Mouse (Mus musculus) heart, embryonic 11.5 days (tissue): ENCODE data around the gene Urad. TPM values are rescaled to one million over a fixed set of nuclear protein-coding genes. Genes with fewer than 3 reads are reported as not detected.

Experiments used
- ATAC-seq: fragments of 200-750 bp; cut with Nextera tagmentation; replicated peaks from 2 replicates; pipeline ENCODE4 v1.8.0; 2017; ENCODE audit warnings: moderate library complexity; ENCODE audit not compliant: insufficient number of reproducible peaks, low FRiP score, low TSS enrichment
- H3K27ac ChIP-seq: fragments of 300-500 bp; sonication (generic); 2 replicates; pipeline ENCODE4 v1.5.1; 2014; ENCODE audit warnings: mild to moderate bottlenecking, low read depth, low read length
- H3K27me3 ChIP-seq: fragments of 300-500 bp; sonication (generic); 2 replicates; pipeline ENCODE4 v1.6.1; 2014; ENCODE audit warnings: mild to moderate bottlenecking, low read length, mixed read lengths; ENCODE audit not compliant: control insufficient read depth, insufficient read depth
- H3K36me3 ChIP-seq: fragments of 300-500 bp; sonication (generic); 2 replicates; pipeline ENCODE4 v1.6.1; 2014; ENCODE audit warnings: mild to moderate bottlenecking, low read length, moderate library complexity, mixed read lengths; ENCODE audit not compliant: control insufficient read depth, insufficient read depth
- H3K4me1 ChIP-seq: fragments of 300-500 bp; sonication (generic); 2 replicates; pipeline ENCODE4 v1.6.1; 2014; ENCODE audit warnings: low read length; ENCODE audit not compliant: control insufficient read depth, insufficient read depth
- H3K4me2 ChIP-seq: fragments of 300-500 bp; sonication (generic); 2 replicates; pipeline ENCODE4 v1.6.1; 2014; ENCODE audit warnings: mild to moderate bottlenecking, moderate library complexity
- H3K4me3 ChIP-seq: fragments of 300-500 bp; sonication (generic); 2 replicates; pipeline ENCODE4 v1.5.1; 2014; ENCODE audit warnings: low read depth, low read length
- H3K9ac ChIP-seq: fragments of 300-500 bp; sonication (generic); 2 replicates; pipeline ENCODE4 v1.6.1; 2014; ENCODE audit warnings: mild to moderate bottlenecking, low read depth, low read length, moderate library complexity
- H3K9me3 ChIP-seq: fragments of 300-500 bp; sonication (generic); replicated peaks from 2 replicates; pipeline ENCODE4 v1.6.1; 2016; ENCODE audit warnings: low read length; ENCODE audit not compliant: control insufficient read depth
- WGBS: fragments of 180-500 bp; shearing (Covaris S2); extraction: QIAGEN DNeasy Blood & Tissue Kit; methylation state at CpG from one replicate; pipeline ENCODE4 v1.1.7; 2014; ENCODE audit not compliant: insufficient replicate concordance; 5-methylcytosine and 5-hydroxymethylcytosine counted together
- polyA plus RNA-seq: library from polyadenylated mRNA; unstranded; fragments of >200 nt; fragmentation: Nextera tagmentation; extraction: Ambion mirVana; gene quantifications from 2 replicates; pipeline ENCODE4 v1.2.1, GENCODE M21; 2014

Gene Urad
- polyA plus RNA-seq, 1 experiment from 2014 or later, result not detected

DNA sequence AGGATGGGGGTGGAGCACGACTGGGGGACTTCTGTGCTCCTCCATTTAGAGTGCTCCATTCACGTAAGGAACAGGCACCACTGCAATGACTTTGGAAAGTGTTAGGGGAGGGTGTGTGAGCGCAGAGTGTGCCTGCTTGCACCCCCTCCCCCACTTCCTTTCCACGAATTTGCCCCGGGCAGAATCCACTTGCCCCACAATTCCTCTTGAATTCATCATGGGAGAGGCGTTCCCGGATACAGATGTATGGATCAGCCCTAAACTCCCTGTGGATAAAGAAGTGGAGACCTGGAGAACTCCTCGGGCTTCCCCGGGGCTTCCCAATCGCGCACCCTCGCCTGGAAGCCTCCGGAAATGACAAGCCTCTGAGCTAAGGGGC lies 44.7 kb downstream of the Urad start:
- Histone ChIP-seq H3K27me3 (peaks cover 80% of the 10 kb centered on the region), H3K36me3 (no peaks in the 10 kb centered on the region), H3K4me3 (no peak overlapping the region), H3K4me2 (no peak overlapping the region), H3K9me3 (no peaks in the 10 kb centered on the region), H3K4me1 (no peaks in the 10 kb centered on the region), H3K27ac (no peak overlapping the region), H3K9ac (no peak overlapping the region)
- ATAC-seq, result no peak
- WGBS, result under 1% methylated on average over 13 of the region's 13 CpGs

DNA sequence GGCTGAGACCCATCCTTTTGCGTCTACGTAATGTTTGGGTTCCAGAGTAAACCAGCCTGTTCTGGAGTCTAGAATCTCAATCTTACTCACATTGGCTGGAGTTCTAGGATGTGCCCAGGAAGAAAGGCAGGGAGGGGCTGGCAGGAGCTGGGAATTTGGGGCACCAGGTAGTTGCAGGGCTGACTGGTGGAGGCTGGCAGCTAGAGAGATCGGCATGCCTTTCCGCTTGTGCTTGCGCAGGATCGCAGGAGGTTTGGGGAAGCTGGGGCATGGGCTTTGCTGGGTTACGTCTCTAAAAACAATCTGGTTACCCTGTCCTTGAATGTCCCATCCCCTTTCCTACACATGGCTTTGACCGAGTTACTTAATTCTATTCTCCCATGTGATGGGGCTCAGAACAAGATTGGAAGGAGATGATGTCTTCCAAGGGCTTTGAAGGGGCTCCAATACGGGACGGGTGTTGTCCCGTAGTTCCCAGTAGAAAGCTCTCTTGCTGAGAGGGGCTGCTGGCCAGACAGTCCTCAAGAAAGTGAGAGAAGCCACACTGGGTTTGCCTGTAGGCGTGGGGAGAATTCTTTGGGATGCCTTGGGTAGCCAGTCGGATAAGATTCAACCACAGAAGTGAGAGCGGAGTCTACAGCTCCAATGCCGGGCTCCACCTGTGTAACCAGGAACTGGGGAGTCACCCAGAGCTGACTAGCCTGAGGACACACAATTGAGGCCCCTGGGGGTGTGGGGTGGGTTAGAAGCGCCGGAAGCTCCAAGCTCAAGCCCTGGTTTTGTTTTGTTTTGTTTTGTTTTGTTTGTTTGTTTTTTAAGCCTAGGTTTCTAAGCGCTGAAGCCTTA lies 45.3 kb downstream of the Urad start:
- Histone ChIP-seq H3K4me2 (no peak overlapping the region), H3K27ac (no peak overlapping the region), H3K9ac (no peak overlapping the region), H3K36me3 (no peaks in the 10 kb centered on the region), H3K27me3 (peaks cover 86% of the 10 kb centered on the region), H3K4me1 (no peaks in the 10 kb centered on the region), H3K4me3 (no peak overlapping the region), H3K9me3 (no peaks in the 10 kb centered on the region)
- WGBS, result 2% methylated on average over 18 of the region's 18 CpGs
- ATAC-seq, result no peak

DNA sequence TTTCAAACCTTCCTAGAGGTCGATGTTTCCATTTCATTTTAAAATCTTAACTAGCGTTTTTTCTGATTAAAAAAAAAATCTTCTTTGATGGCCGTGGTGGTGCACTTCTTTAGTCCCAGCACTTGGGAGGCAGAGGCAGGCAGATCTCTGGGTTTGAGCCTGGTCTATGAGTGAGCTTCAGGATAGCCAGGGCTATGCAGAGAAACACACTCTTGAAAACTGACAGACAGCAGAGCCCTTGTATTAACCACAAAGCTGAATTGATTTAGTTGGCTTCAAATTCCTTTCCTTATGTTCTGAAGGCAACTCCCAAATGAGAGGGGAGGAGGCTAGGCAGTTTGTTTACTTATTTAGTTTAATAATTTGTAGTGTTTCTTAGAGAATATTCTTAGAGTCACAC lies 46.5 kb downstream of the Urad start:
- Histone ChIP-seq H3K4me2 (no peak overlapping the region), H3K27ac (no peak overlapping the region), H3K9me3 (no peaks in the 10 kb centered on the region), H3K4me3 (no peak overlapping the region), H3K27me3 (peaks cover 91% of the 10 kb centered on the region), H3K36me3 (no peaks in the 10 kb centered on the region), H3K9ac (no peak overlapping the region), H3K4me1 (no peaks in the 10 kb centered on the region; the same call in 1 of the 2 replicates)
- ATAC-seq, result no peak
- WGBS, result 13% methylated on average over 3 of the region's 3 CpGs

DNA sequence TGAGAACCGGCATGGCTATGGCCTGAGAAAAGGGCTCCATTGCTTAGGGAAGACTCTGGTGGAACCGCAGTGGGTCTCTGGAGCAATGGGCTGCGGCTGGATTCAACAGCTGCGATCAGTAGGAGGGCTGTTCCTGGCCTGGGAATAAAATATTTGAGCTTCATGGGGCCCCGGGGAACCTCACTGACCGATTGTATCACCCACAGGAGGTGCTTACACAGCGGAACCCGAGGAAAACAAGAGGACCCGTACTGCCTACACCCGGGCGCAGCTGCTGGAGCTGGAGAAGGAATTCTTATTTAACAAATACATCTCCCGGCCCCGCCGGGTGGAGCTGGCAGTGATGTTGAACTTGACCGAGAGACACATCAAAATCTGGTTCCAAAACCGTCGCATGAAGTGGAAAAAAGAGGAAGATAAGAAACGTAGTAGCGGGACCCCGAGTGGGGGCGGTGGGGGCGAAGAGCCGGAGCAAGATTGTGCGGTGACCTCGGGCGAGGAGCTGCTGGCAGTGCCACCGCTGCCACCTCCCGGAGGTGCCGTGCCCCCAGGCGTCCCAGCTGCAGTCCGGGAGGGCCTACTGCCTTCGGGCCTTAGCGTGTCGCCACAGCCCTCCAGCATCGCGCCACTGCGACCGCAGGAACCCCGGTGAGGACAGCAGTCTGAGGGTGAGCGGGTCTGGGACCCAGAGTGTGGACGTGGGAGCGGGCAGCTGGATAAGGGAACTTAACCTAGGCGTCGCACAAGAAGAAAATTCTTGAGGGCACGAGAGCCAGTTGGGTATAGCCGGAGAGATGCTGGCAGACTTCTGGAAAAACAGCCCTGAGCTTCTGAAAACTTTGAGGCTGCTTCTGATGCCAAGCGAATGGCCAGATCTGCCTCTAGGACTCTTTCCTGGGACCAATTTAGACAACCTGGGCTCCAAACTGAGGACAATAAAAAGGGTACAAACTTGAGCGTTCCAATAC lies 47.8 kb downstream of the Urad start:
- H3K9ac ChIP-seq, result no peak overlapping the region
- WGBS, result 1% methylated on average over 48 of the region's 48 CpGs
- ATAC-seq, result no peak
- no peaks in the 10 kb centered on the region for H3K9me3 ChIP-seq
- H3K27ac ChIP-seq, result no peak overlapping the region
- H3K36me3 ChIP-seq, result no peaks in the 10 kb centered on the region
- H3K4me2 ChIP-seq, result no peak overlapping the region
- no peak overlapping the region for H3K4me3 ChIP-seq
- H3K27me3 ChIP-seq, result peaks cover 96% of the 10 kb centered on the region
- H3K4me1 ChIP-seq, result peaks cover 4% of the 10 kb centered on the region

DNA sequence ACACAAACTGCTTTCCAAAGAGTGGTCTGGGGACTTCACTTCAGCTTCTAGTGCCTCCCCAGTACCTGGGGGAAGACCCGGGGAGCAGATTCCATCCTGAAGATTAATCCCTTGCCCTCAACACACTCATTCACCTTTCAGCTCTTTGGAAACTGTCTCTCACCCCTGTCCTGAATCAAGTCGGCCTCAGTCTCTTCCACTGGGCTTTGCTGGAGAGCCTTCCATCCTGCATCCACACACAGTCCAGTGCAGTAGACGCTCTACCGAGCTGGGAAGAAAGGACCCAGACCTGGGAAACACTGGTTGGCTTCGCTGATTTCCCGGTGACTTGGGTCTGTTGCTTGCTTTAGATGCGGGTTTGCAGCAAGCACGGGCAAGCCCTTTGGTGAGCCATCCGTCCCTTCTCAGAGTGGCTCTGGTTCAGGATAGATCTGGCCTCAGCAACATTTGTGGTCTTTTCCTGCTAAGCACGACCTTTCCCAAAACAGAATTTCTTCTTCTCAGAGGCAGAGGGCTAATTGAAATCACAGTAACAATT lies 49.4 kb downstream of the Urad start:
- Histone ChIP-seq H3K9me3 (no peaks in the 10 kb centered on the region), H3K4me1 (peaks cover 4% of the 10 kb centered on the region), H3K4me3 (no peak overlapping the region), H3K27ac (no peak overlapping the region), H3K36me3 (no peaks in the 10 kb centered on the region), H3K9ac (no peak overlapping the region), H3K27me3 (peaks cover 96% of the 10 kb centered on the region), H3K4me2 (no peak overlapping the region)
- ATAC-seq, result no peak
- WGBS, result 4% methylated on average over 10 of the region's 10 CpGs

DNA sequence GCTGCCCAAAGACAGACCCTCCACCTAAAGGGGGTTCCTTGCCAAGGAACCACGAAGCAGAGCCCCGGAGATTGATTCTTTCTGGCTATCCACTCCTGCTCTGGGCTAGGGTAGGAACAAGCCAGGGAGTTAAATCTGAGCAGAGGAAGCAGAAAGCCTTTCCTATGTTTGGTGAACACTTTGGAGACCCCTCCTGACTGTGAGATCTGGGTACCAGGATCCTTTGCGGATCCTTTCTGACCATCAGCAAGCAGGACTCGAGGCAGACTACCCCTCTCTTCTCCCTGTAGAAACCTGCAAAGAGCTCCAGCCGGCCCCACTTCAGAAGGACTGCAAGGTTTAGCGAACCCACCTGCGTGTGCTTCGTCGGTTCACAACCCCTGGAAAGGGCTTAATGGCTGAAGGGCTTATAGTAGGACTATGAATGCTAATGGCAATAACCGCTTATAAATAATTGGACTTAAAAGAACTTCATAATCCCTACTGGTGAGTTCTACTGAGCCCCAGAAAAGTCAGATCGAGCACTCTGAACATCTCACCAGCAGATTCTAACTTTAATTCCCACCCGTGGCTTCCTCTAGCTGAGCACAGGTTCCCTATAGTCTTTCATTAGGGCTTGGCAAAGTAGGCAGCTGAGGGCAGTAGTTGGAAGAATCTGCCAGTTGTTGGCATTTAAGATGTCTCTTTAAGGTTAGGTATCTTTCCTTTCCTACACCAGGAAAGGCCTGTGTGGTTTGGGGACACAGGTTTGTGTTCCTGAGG lies 50.0 kb downstream of the Urad start:
- H3K9ac ChIP-seq, result no peak overlapping the region
- 10% methylated on average over 12 of the region's 12 CpGs for WGBS
- H3K4me1 ChIP-seq, result peaks cover 4% of the 10 kb centered on the region
- H3K9me3 ChIP-seq, result no peaks in the 10 kb centered on the region
- no peak overlapping the region for H3K4me2 ChIP-seq
- H3K27me3 ChIP-seq, result peaks cover 96% of the 10 kb centered on the region
- no peak overlapping the region for H3K27ac ChIP-seq
- ATAC-seq, result no peak
- no peak overlapping the region for H3K4me3 ChIP-seq
- H3K36me3 ChIP-seq, result no peaks in the 10 kb centered on the region

DNA sequence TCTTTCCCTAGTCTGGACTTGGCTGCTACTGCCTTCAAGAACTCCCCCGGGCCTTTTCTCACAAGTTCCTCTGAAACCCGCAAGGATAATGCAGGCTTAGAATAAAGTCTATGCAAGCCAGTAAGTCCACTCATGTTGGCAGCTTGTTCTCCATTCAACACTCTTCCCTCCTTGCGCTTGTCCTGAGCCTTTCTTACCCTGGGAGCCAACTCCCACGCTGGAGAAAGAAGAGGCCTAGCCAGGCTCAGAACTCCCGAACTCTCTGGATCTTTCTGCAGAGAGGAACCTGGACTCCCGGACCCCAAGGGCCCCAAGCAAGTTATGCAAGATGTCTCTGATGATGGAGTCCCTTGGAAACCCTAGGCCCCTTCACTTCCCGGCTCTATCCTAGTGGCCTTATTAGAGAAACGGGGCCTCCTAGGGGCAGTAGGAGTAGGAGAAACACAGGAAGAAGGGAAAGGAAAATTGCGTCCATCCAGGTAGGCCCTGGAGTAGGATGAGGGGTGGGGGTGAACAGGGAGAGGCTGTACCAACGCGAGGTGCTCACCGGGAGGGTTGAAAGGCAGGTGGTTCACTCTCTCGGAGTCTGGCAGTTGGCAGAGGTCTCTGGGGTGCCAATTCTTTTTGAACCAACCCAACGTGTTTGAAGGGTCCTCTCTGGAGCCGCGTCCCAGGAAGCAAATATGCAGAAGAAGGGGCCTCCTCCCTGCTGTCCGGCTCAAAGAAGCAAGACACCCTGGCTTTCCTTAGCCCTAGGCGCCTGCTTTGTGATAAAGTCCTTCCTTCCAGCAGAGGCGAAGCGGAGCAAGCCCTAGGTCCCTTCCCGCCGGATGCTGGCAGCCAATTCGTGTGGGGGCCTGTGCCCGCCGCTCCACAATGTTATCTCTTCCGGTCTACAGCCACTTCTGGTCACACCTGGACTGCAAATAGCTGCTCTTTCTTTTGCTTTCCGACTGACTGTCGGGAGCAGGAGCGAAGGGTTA lies 51.3 kb downstream of the Urad start:
- Histone ChIP-seq H3K4me1 (peaks cover 4% of the 10 kb centered on the region), H3K9ac (no peak overlapping the region), H3K27me3 (peaks cover 95% of the 10 kb centered on the region), H3K36me3 (no peaks in the 10 kb centered on the region), H3K9me3 (no peaks in the 10 kb centered on the region), H3K4me3 (no peak overlapping the region), H3K27ac (no peak overlapping the region), H3K4me2 (no peak overlapping the region)
- 3% methylated on average over 29 of the region's 29 CpGs for WGBS
- ATAC-seq, result no peak
